Mouse (Mus musculus) cerebellum, adult 8-10 months (tissue): Measurements from ENCODE around the gene Emp1.

Source experiments
- DNase-seq: peaks from one replicate; pipeline ENCODE4 v3.0.0; 2022

Gene Emp1

GRCm38 (mm10) chr6:135412649-135413048, 50.3 kb downstream of the Emp1 start:
- DNase-seq = no peak

- peak; percentile 37 for DNase-seq
Measured at GRCm38 (mm10) chr6:135417459-135417858, 55.1 kb downstream of the Emp1 start.

GRCm38 (mm10) chr6:135418223-135418824, 56.0 kb downstream of the Emp1 start:
- DNase-seq = no peak

- DNase-seq = no peak
Measured at GRCm38 (mm10) chr6:135428246-135428645, 65.9 kb downstream of the Emp1 start.

- no peak for DNase-seq
Measured at GRCm38 (mm10) chr6:135429268-135429909, 67.0 kb downstream of the Emp1 start.

GRCm38 (mm10) chr6:135430441-135430970, 68.2 kb downstream of the Emp1 start:
- no peak for DNase-seq
